Mouse (Mus musculus) small intestine, adult 2 months (tissue): ENCODE measurements around the gene Pnpla5.

ENCODE experiments used
- CTCF ChIP-seq: fragments of 200-500 bp; IDR thresholded peaks from 2 replicates; pipeline ENCODE4 v1.5.1; 2012; ENCODE audit warnings: low read depth, mild to moderate bottlenecking, control low read depth, inconsistent platforms, low read length, moderate library complexity, mixed read lengths; ENCODE audit not compliant: insufficient replicate concordance, insufficient read length; ENCODE audit errors: extremely low read depth
- POLR2A ChIP-seq: fragments of 200-500 bp; IDR thresholded peaks from 2 replicates; pipeline ENCODE4 v1.6.1; 2012; ENCODE audit warnings: low read depth, mild to moderate bottlenecking, control low read depth, inconsistent platforms, low read length, moderate library complexity

DNA sequence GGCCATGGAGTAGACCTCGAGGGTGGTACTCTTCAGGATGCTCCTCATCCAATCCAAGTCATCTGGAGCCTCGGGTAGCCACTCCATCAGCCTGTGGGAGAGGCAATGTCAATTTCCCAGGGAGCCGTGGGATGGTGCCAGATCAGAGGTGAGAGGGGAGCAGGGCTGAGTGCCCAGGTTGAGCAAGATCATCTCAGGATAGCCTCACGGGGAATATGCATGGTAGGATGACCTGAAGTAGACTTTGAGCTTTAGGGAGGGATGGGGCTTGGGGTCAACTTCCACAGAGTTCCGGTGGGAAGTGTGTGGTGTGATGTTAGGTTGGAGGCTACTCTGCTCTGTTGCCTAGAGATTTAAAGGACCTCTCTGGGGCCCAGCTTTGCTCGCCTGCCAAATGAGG is 9.1 kb downstream of the Pnpla5 start:
- no peak for TF ChIP-seq POLR2A
- no peak for TF ChIP-seq CTCF
